Mouse (Mus musculus): ENCODE measurements around the gene Dis3l2.

GRCm38 (mm10) chr1:87002545-87003168, 299.0 kb downstream of the Dis3l2 start:
- TF ChIP-seq GATA1 (IDR thresholded peaks at IDR 0.05; ENCODE audit: low read length) (no peak), TAL1 (IDR thresholded peaks at IDR 0.05; ENCODE audit: low read length) (no peak)
